Mouse (Mus musculus): Measurements from ENCODE around the gene Polr3h. TPM values are rescaled to one million over a fixed set of nuclear protein-coding genes. Genes with fewer than 3 reads are reported as not detected.

The Polr3h gene
- polyA plus RNA-seq, 1 experiment from 2014 or later: 57.0 TPM

- Histone ChIP-seq H3K27ac (ENCODE audit: low read depth) (0 out of 2 replicates have a peak overlapping the region, but pooled peaks have one; percentile 25), H3K27me3 (ENCODE audit: insufficient read depth, low read length) (0 out of 2 replicates have a peak, but pooled peaks cover 4% of the 10 kb centered on the region), H3K9me3 (ENCODE audit: low read length) (no peaks in the 10 kb centered on the region), H3K36me3 (replicated peaks; ENCODE audit: insufficient read depth, low read length) (peaks cover 5% of the 10 kb centered on the region; the same call in 1 of the 2 replicates), H3K4me3 (ENCODE audit: low read depth, low read length) (no peak overlapping the region), H3K9ac (replicated peaks) (no peak overlapping the region), H3K4me1 (ENCODE audit: insufficient read depth) (peaks cover 16% of the 10 kb centered on the region), H3K4me2 (ENCODE audit: low read depth, low read length) (peak overlapping the region; percentile 99; the same call in 1 of the 2 replicates)
- ATAC-seq: no peak
- WGBS (ENCODE audit: insufficient replicate concordance): 46% methylated on average over 3 of the region's 3 CpGs
- no peak for TF ChIP-seq CTCF (IDR thresholded peaks at IDR 0.05; ENCODE audit: low read depth)
- no peak for TF ChIP-seq EP300 (IDR thresholded peaks at IDR 0.05; ENCODE audit: low read depth)
- no peak for DNase-seq
These were observed 32.9 kb upstream of the Polr3h start for GRCm38 (mm10) chr15:81958906-81959305.

GRCm38 (mm10) chr15:81957598-81957997 is 31.6 kb upstream of the Polr3h start:
- Histone ChIP-seq H3K9ac (replicated peaks) (no peak overlapping the region), H3K36me3 (replicated peaks; ENCODE audit: insufficient read depth, low read length) (peaks cover 5% of the 10 kb centered on the region; the same call in 1 of the 2 replicates), H3K9me3 (ENCODE audit: low read length) (no peaks in the 10 kb centered on the region), H3K27me3 (ENCODE audit: insufficient read depth, low read length) (0 out of 2 replicates have a peak, but pooled peaks cover under 1% of the 10 kb centered on the region), H3K4me2 (ENCODE audit: low read depth, low read length) (no peak overlapping the region), H3K4me3 (ENCODE audit: low read depth, low read length) (no peak overlapping the region), H3K27ac (ENCODE audit: low read depth) (no peak overlapping the region), H3K4me1 (ENCODE audit: insufficient read depth) (peaks cover 16% of the 10 kb centered on the region)
- ATAC-seq (no peak), DNase-seq (no peak)
- 85% methylated on average over 11 of the region's 11 CpGs for WGBS (ENCODE audit: insufficient replicate concordance)
- TF ChIP-seq EP300 (IDR thresholded peaks at IDR 0.05; ENCODE audit: low read depth) (no peak), CTCF (IDR thresholded peaks at IDR 0.05; ENCODE audit: low read depth) (no peak)

DNA sequence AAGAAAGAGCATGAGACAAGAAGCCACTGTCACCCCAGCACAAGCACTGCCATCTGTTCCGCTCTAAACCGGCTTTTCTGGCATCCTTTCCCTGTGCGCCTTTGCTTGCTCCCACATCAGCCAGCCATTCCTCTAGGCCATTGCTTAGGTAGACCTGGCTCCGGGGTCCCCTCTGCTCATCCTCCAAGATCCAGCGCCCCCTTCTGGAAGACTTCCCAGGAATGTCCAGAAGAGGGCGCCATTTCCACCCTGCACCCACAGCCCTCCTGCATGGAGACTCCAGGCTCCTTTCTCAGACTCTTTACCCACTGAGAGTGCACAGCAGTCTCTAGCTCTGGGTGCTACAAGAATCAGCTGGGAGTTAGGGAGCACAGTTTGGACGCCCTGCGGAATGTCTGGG is 30.4 kb upstream of the Polr3h start:
- ATAC-seq (no peak), DNase-seq (peak; percentile 74)
- no peak overlapping the region for H3K27ac ChIP-seq (ENCODE audit: low read depth)
- H3K4me1 ChIP-seq (ENCODE audit: insufficient read depth): peaks cover 16% of the 10 kb centered on the region
- no peak overlapping the region for H3K4me3 ChIP-seq (ENCODE audit: low read depth, low read length)
- no peaks in the 10 kb centered on the region for H3K27me3 ChIP-seq (ENCODE audit: insufficient read depth, low read length)
- 62% methylated on average over 8 of the region's 8 CpGs for WGBS (ENCODE audit: insufficient replicate concordance)
- peaks cover 7% of the 10 kb centered on the region; the same call in 1 of the 2 replicates for H3K36me3 ChIP-seq (replicated peaks; ENCODE audit: insufficient read depth, low read length)
- no peak overlapping the region for H3K4me2 ChIP-seq (ENCODE audit: low read depth, low read length)
- H3K9ac ChIP-seq (replicated peaks): no peak overlapping the region
- H3K9me3 ChIP-seq (ENCODE audit: low read length): no peaks in the 10 kb centered on the region
- TF ChIP-seq CTCF (IDR thresholded peaks at IDR 0.05; ENCODE audit: low read depth) (peak; percentile 95), EP300 (IDR thresholded peaks at IDR 0.05; ENCODE audit: low read depth) (no peak)

DNA sequence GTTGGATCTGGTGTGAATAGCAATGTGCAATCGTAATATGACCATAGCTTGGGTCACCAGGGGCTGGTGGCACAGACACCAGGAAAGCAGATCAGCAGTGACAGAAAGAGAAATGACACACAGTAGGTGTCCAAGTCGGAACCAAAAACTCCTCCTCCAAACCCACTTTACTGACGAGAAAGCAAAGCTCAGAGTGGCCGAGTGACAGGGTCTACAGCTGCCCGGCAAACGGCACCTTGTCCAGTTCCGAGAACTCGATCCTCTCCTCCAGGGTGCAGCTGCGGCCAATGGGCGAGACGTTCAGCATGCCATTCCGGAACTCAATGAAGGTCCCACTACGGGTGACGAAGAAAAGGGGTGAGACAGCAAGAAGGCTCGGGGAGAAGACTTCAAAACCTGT is 29.4 kb upstream of the Polr3h start:
- DNase-seq (no peak), ATAC-seq (no peak)
- TF ChIP-seq EP300 (IDR thresholded peaks at IDR 0.05; ENCODE audit: low read depth) (no peak), CTCF (IDR thresholded peaks at IDR 0.05; ENCODE audit: low read depth) (no peak)
- Histone ChIP-seq H3K4me1 (ENCODE audit: insufficient read depth) (peaks cover 14% of the 10 kb centered on the region), H3K4me2 (ENCODE audit: low read depth, low read length) (no peak overlapping the region), H3K27me3 (ENCODE audit: insufficient read depth, low read length) (no peaks in the 10 kb centered on the region), H3K9ac (replicated peaks) (no peak overlapping the region), H3K36me3 (replicated peaks; ENCODE audit: insufficient read depth, low read length) (peaks cover 10% of the 10 kb centered on the region; the same call in 1 of the 2 replicates), H3K27ac (ENCODE audit: low read depth) (no peak overlapping the region), H3K9me3 (ENCODE audit: low read length) (no peaks in the 10 kb centered on the region), H3K4me3 (ENCODE audit: low read depth, low read length) (no peak overlapping the region)
- 93% methylated on average over 15 of the region's 15 CpGs for WGBS (ENCODE audit: insufficient replicate concordance)

DNA sequence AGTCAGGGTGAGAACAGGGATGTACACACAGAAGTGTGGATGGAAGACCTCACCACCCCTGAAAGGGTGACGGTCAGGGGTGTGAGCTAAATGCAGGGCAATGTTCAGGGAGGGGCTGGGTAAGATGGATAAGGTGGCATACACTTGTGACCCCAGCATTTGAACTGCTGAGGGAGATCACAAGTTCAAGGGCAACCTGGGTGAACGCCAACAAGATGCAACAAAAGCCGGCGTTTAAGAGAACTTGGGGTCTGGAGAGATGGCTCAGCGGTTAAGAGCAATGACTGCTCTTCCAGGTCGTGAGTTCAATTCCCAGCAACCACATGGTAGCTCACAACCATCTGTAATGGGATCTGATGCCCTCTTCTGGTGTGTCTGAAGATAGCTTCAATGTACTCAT is 28.7 kb upstream of the Polr3h start:
- no peaks in the 10 kb centered on the region for H3K9me3 ChIP-seq (ENCODE audit: low read length)
- H3K4me2 ChIP-seq (ENCODE audit: low read depth, low read length): no peak overlapping the region
- WGBS (ENCODE audit: insufficient replicate concordance): 89% methylated on average over 6 of the region's 6 CpGs
- H3K4me3 ChIP-seq (ENCODE audit: low read depth, low read length): no peak overlapping the region
- no peak overlapping the region for H3K9ac ChIP-seq (replicated peaks)
- no peak overlapping the region for H3K27ac ChIP-seq (ENCODE audit: low read depth)
- no peak for DNase-seq
- peaks cover 7% of the 10 kb centered on the region for H3K4me1 ChIP-seq (ENCODE audit: insufficient read depth)
- H3K27me3 ChIP-seq (ENCODE audit: insufficient read depth, low read length): no peaks in the 10 kb centered on the region
- peaks cover 10% of the 10 kb centered on the region; the same call in 1 of the 2 replicates for H3K36me3 ChIP-seq (replicated peaks; ENCODE audit: insufficient read depth, low read length)
- TF ChIP-seq EP300 (IDR thresholded peaks at IDR 0.05; ENCODE audit: low read depth): no peak
- no peak for TF ChIP-seq CTCF (IDR thresholded peaks at IDR 0.05; ENCODE audit: low read depth)
- ATAC-seq: no peak

- Histone ChIP-seq H3K27me3 (ENCODE audit: insufficient read depth, low read length) (no peaks in the 10 kb centered on the region), H3K4me3 (ENCODE audit: low read depth, low read length) (no peak overlapping the region), H3K4me2 (ENCODE audit: low read depth, low read length) (no peak overlapping the region), H3K9ac (replicated peaks) (no peak overlapping the region), H3K27ac (ENCODE audit: low read depth) (no peak overlapping the region), H3K4me1 (ENCODE audit: insufficient read depth) (0 out of 2 replicates have a peak, but pooled peaks cover 4% of the 10 kb centered on the region), H3K9me3 (ENCODE audit: low read length) (no peaks in the 10 kb centered on the region), H3K36me3 (replicated peaks; ENCODE audit: insufficient read depth, low read length) (peaks cover 10% of the 10 kb centered on the region; the same call in 1 of the 2 replicates)
- WGBS (ENCODE audit: insufficient replicate concordance): 92% methylated on average over 9 of the region's 9 CpGs
- ATAC-seq: no peak; the same call in 1 of the 2 replicates
- TF ChIP-seq EP300 (IDR thresholded peaks at IDR 0.05; ENCODE audit: low read depth) (no peak), CTCF (IDR thresholded peaks at IDR 0.05; ENCODE audit: low read depth) (no peak)
- DNase-seq: no peak
These were observed 28.1 kb upstream of the Polr3h start for GRCm38 (mm10) chr15:81954151-81954583.
